Mouse (Mus musculus) forebrain, postnatal 0 days (tissue): ENCODE measurements around the gene Edc3. TPM values are rescaled to one million over a fixed set of nuclear protein-coding genes. Genes with fewer than 3 reads are reported as not detected.
A peak's percentile ranks its signal among the peaks of the same experiment; 100 is the strongest.

Source experiments
- ATAC-seq: fragments of 200-750 bp; cut with Nextera tagmentation; 2 replicates; pipeline ENCODE4 v1.8.0; 2017; ENCODE audit warnings: mild to moderate bottlenecking, moderate library complexity
- DNase-seq: peaks from one replicate; pipeline ENCODE4 v3.0.0-alpha.2; 2015
- H3K27ac ChIP-seq: fragments of 300-500 bp; sonication (generic); 2 replicates; pipeline ENCODE4 v1.5.1; 2014; ENCODE audit warnings: low read depth, mild to moderate bottlenecking, antibody characterized with exemption, low read length, moderate library complexity, mixed read lengths
- H3K27me3 ChIP-seq: fragments of 300-500 bp; sonication (generic); 2 replicates; pipeline ENCODE4 v1.6.1; 2014; ENCODE audit warnings: mild to moderate bottlenecking, low read length, mixed read lengths; ENCODE audit not compliant: insufficient read depth
- H3K36me3 ChIP-seq: fragments of 300-500 bp; sonication (generic); 2 replicates; pipeline ENCODE4 v1.6.1; 2014; ENCODE audit warnings: mild to moderate bottlenecking, moderate library complexity; ENCODE audit not compliant: insufficient read depth
- H3K4me1 ChIP-seq: fragments of 300-500 bp; sonication (generic); 2 replicates; pipeline ENCODE4 v1.6.1; 2014; ENCODE audit warnings: antibody characterized with exemption; ENCODE audit not compliant: insufficient read depth
- H3K4me2 ChIP-seq: fragments of 300-500 bp; sonication (generic); 2 replicates; pipeline ENCODE4 v1.6.1; 2014; ENCODE audit warnings: low read depth, mild to moderate bottlenecking, moderate library complexity
- H3K4me3 ChIP-seq: fragments of 300-500 bp; sonication (generic); 2 replicates; pipeline ENCODE4 v1.5.1; 2014; ENCODE audit warnings: low read depth, low read length, mixed read lengths
- H3K9ac ChIP-seq: fragments of 300-500 bp; sonication (generic); 2 replicates; pipeline ENCODE4 v1.6.1; 2014; ENCODE audit warnings: mild to moderate bottlenecking
- H3K9me3 ChIP-seq: fragments of 300-500 bp; sonication (generic); 2 replicates; pipeline ENCODE4 v1.6.1; 2016; ENCODE audit warnings: low read length
- CTCF ChIP-seq: sonication (generic); IDR thresholded peaks from 2 replicates; pipeline ENCODE4 v1.5.1; 2016; ENCODE audit warnings: antibody characterized with exemption, control low read depth, low read depth
- WGBS: fragments of 180-500 bp; shearing (Covaris S2); extraction: QIAGEN DNeasy Blood & Tissue Kit; methylation state at CpG from one replicate; pipeline ENCODE4 v1.1.7; 2014; 5-methylcytosine and 5-hydroxymethylcytosine counted together
- polyA plus RNA-seq: library from polyadenylated mRNA; unstranded; fragments of >200 nt; fragmentation: Nextera tagmentation; extraction: Ambion mirVana; gene quantifications from 2 replicates; pipeline ENCODE4 v1.2.1, GENCODE M21; 2015
- total RNA-seq: library from RNA; depleted of rRNA; stranded (reverse); fragments of >200 nt; gene quantifications from 2 replicates; pipeline ENCODE4 v1.2.3, GENCODE M21; 2014

Gene Edc3
- total and polyA plus RNA-seq, 2 experiments from 2014 or later: 10.2 to 27.8 TPM

GRCm38 (mm10) chr9:57765364-57766351 is 57.3 kb downstream of the Edc3 start, which contains the start of gene Clk3:
Clk3 (minus strand) TSS chr9:57765860.
- 1% methylated on average over 92 of the region's 93 CpGs for WGBS
- peaks cover 26% of the 10 kb centered on the region for H3K4me1 ChIP-seq
- peak within 1 kb of the TSS; percentile 99 for H3K9ac ChIP-seq
- peak; percentile 88 for DNase-seq
- no peaks in the 10 kb centered on the region for H3K27me3 ChIP-seq
- peak; percentile 53 for TF ChIP-seq CTCF
- H3K4me2 ChIP-seq: peak within 1 kb of the TSS; percentile 92
- peak within 1 kb of the TSS; percentile 79 for H3K4me3 ChIP-seq
- H3K36me3 ChIP-seq: peaks cover 10% of the 10 kb centered on the region
- no peaks in the 10 kb centered on the region for H3K9me3 ChIP-seq
- peak; percentile 69 for ATAC-seq
- H3K27ac ChIP-seq: peak within 1 kb of the TSS; percentile 99

- Histone ChIP-seq H3K4me1 (peaks cover 26% of the 10 kb centered on the region), H3K9me3 (no peaks in the 10 kb centered on the region), H3K9ac (peak overlapping the region; percentile 99), H3K4me3 (peak overlapping the region; percentile 79), H3K4me2 (peak overlapping the region; percentile 92), H3K27ac (peak overlapping the region; percentile 99), H3K36me3 (peaks cover 3% of the 10 kb centered on the region), H3K27me3 (no peaks in the 10 kb centered on the region)
- no peak for TF ChIP-seq CTCF
- no peak for ATAC-seq
- WGBS: 25% methylated on average over 6 of the region's 6 CpGs
- DNase-seq: no peak
Measured at GRCm38 (mm10) chr9:57766431-57766830, 58.1 kb downstream of the Edc3 start.

GRCm38 (mm10) chr9:57767231-57767630 is 58.9 kb downstream of the Edc3 start:
- no peaks in the 10 kb centered on the region for H3K27me3 ChIP-seq
- DNase-seq (no peak), ATAC-seq (no peak)
- TF ChIP-seq CTCF: no peak
- H3K36me3 ChIP-seq: no peaks in the 10 kb centered on the region
- WGBS: 92% methylated on average over 4 of the region's 4 CpGs
- H3K4me2 ChIP-seq: no peak overlapping the region
- no peak overlapping the region for H3K27ac ChIP-seq
- no peaks in the 10 kb centered on the region for H3K9me3 ChIP-seq
- no peak overlapping the region for H3K9ac ChIP-seq
- H3K4me3 ChIP-seq: no peak overlapping the region
- H3K4me1 ChIP-seq: peaks cover 25% of the 10 kb centered on the region

- no peak for TF ChIP-seq CTCF
- no peaks in the 10 kb centered on the region for H3K36me3 ChIP-seq
- H3K4me1 ChIP-seq: peaks cover 7% of the 10 kb centered on the region; the same call in 1 of the 2 replicates
Measured at GRCm38 (mm10) chr9:57769539-57770069, 61.3 kb downstream of the Edc3 start.

GRCm38 (mm10) chr9:57770214-57770613 is 61.9 kb downstream of the Edc3 start:
- H3K4me3 ChIP-seq: no peak overlapping the region
- no peak overlapping the region for H3K4me2 ChIP-seq
- no peak overlapping the region for H3K27ac ChIP-seq
- H3K27me3 ChIP-seq: no peaks in the 10 kb centered on the region
- no peak for DNase-seq
- H3K36me3 ChIP-seq: no peaks in the 10 kb centered on the region
- WGBS: 96% methylated on average over 1 of the region's 1 CpGs
- H3K9ac ChIP-seq: no peak overlapping the region
- TF ChIP-seq CTCF: no peak
- no peaks in the 10 kb centered on the region for H3K9me3 ChIP-seq
- H3K4me1 ChIP-seq: peaks cover 7% of the 10 kb centered on the region; the same call in 1 of the 2 replicates
- ATAC-seq: no peak

More at GRCm38 (mm10) chr9:57769539-57770069, 61.3 kb downstream of the Edc3 start:
- H3K4me2 ChIP-seq: no peak overlapping the region
- no peak overlapping the region for H3K27ac ChIP-seq
- no peak for DNase-seq
- no peaks in the 10 kb centered on the region for H3K27me3 ChIP-seq
- WGBS: 75% methylated on average over 2 of the region's 2 CpGs
- no peak overlapping the region for H3K9ac ChIP-seq
- no peaks in the 10 kb centered on the region for H3K9me3 ChIP-seq
- no peak overlapping the region for H3K4me3 ChIP-seq
- no peak for ATAC-seq

- WGBS: 95% methylated on average over 2 of the region's 2 CpGs
- Histone ChIP-seq H3K36me3 (no peaks in the 10 kb centered on the region), H3K27ac (no peak overlapping the region), H3K27me3 (no peaks in the 10 kb centered on the region), H3K4me3 (no peak overlapping the region), H3K4me2 (no peak overlapping the region), H3K4me1 (peaks cover 7% of the 10 kb centered on the region; the same call in 1 of the 2 replicates), H3K9ac (no peak overlapping the region), H3K9me3 (no peaks in the 10 kb centered on the region)
- no peak for DNase-seq
- no peak for TF ChIP-seq CTCF
- ATAC-seq: no peak
Measured at GRCm38 (mm10) chr9:57770836-57771235, 62.5 kb downstream of the Edc3 start.

GRCm38 (mm10) chr9:57773754-57774153 is 65.4 kb downstream of the Edc3 start:
- WGBS: 94% methylated on average over 3 of the region's 3 CpGs
- no peaks in the 10 kb centered on the region for H3K4me1 ChIP-seq
- no peaks in the 10 kb centered on the region for H3K36me3 ChIP-seq
- ATAC-seq: no peak
- no peaks in the 10 kb centered on the region for H3K27me3 ChIP-seq
- no peaks in the 10 kb centered on the region for H3K9me3 ChIP-seq
- no peak for DNase-seq
- no peak overlapping the region for H3K4me2 ChIP-seq
- H3K4me3 ChIP-seq: no peak overlapping the region
- H3K27ac ChIP-seq: no peak overlapping the region
- no peak for TF ChIP-seq CTCF
- H3K9ac ChIP-seq: no peak overlapping the region
